ENCODE assay signal across 8 mouse cellular contexts in the genomic region with DNA sequence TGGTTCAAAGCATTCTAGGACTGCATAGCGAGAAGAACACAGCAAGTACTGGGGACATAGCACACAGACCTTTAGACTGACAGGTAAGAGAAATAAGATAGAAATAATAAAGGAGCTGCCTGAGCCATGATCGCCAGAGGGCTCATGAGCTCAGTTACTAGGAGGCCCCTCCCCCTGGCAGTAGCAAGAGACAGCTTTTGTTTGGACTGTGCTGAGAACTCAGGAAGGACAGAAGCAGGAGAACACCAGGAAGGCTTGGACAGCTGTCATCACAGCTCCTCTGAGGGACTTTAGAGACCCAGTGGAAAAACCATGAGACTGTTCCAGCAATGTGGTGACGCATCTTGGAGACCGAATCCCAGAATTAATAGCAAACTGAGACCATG.
DNase-seq lines count a peak whose midpoint lies in the region; ATAC-seq and TF ChIP-seq lines count a peak whose summit lies in the region.

No protein-coding gene starts in this region.

- no peaks in the 10 kb centered on the region for H3K27me3 ChIP-seq in neural tube, embryonic 12.5 days (replicated peaks)
- H3K27me3 ChIP-seq in forebrain, postnatal 0 days (ENCODE audit: insufficient read depth, low read length) = no peaks in the 10 kb centered on the region
- H3K27me3 ChIP-seq in hindbrain, postnatal 0 days (ENCODE audit: insufficient read depth, low read length) = no peaks in the 10 kb centered on the region

- no peak overlapping the region for H3K9ac ChIP-seq in neural tube, embryonic 12.5 days
- no peak overlapping the region for H3K9ac ChIP-seq in forebrain, postnatal 0 days
- H3K9ac ChIP-seq in hindbrain, postnatal 0 days (replicated peaks; ENCODE audit: low read length) = 0 out of 2 replicates have a peak overlapping the region, but pooled peaks have one; percentile 3

- no peaks in the 10 kb centered on the region for H3K9me3 ChIP-seq in neural tube, embryonic 12.5 days
- no peaks in the 10 kb centered on the region for H3K9me3 ChIP-seq in forebrain, postnatal 0 days (ENCODE audit: low read length)
- H3K9me3 ChIP-seq in hindbrain, postnatal 0 days (ENCODE audit: low read length) = no peaks in the 10 kb centered on the region

- no peaks in the 10 kb centered on the region for H3K36me3 ChIP-seq in neural tube, embryonic 12.5 days
- H3K36me3 ChIP-seq in forebrain, postnatal 0 days (ENCODE audit: insufficient read depth) = peaks cover 4% of the 10 kb centered on the region
- H3K36me3 ChIP-seq in hindbrain, postnatal 0 days (ENCODE audit: insufficient read depth, low read length) = no peaks in the 10 kb centered on the region

- no peak for ATAC-seq in neural tube, embryonic 12.5 days (ENCODE audit: low FRiP score, low read depth)
- ATAC-seq in forebrain, postnatal 0 days = peak; percentile 61
- peak; percentile 50; the same call in 1 of the 2 replicates for ATAC-seq in hindbrain, postnatal 0 days
- peak; percentile 15; the same call in 1 of the 2 replicates for ATAC-seq in megakaryocyte progenitor cell, adult 5-6 weeks (replicated peaks; ENCODE audit: poor library complexity)

- H3K4me2 ChIP-seq in neural tube, embryonic 12.5 days (replicated peaks) = 0 out of 2 replicates have a peak overlapping the region, but pooled peaks have one; percentile 10
- H3K4me2 ChIP-seq in forebrain, postnatal 0 days (ENCODE audit: low read depth) = no peak overlapping the region
- no peak overlapping the region for H3K4me2 ChIP-seq in hindbrain, postnatal 0 days (ENCODE audit: low read depth, low read length)

- H3K27ac ChIP-seq in neural tube, embryonic 12.5 days = no peak overlapping the region; the same call in 1 of the 2 replicates
- H3K27ac ChIP-seq in forebrain, postnatal 0 days (ENCODE audit: low read depth, low read length) = no peak overlapping the region
- H3K27ac ChIP-seq in hindbrain, postnatal 0 days = peak overlapping the region; percentile 69

- 48% methylated on average over 4 of the region's 4 CpGs for WGBS in neural tube, embryonic 12.5 days
- 32% methylated on average over 4 of the region's 4 CpGs for WGBS in forebrain, postnatal 0 days
- 19% methylated on average over 4 of the region's 4 CpGs for WGBS in hindbrain, postnatal 0 days

- peaks cover 18% of the 10 kb centered on the region for H3K4me1 ChIP-seq in neural tube, embryonic 12.5 days
- H3K4me1 ChIP-seq in forebrain, postnatal 0 days (ENCODE audit: insufficient read depth) = peaks cover 3% of the 10 kb centered on the region
- H3K4me1 ChIP-seq in hindbrain, postnatal 0 days (ENCODE audit: insufficient read depth, low read length) = peaks cover 11% of the 10 kb centered on the region

- no peak overlapping the region for H3K4me3 ChIP-seq in neural tube, embryonic 12.5 days
- no peak overlapping the region for H3K4me3 ChIP-seq in forebrain, postnatal 0 days (ENCODE audit: low read depth, low read length)
- H3K4me3 ChIP-seq in hindbrain, postnatal 0 days (ENCODE audit: low read length) = no peak overlapping the region

- DNase-seq in neural tube, embryonic 10.5 days (ENCODE audit: extremely low spot score, low spot score) = no peak
- DNase-seq in forebrain, postnatal 0 days = peak; percentile 43
- peak; percentile 60 for DNase-seq in hindbrain, postnatal 0 days (ENCODE audit: low spot score)
- DNase-seq in thymus, postnatal 36 days = no peak
- no peak for DNase-seq in ovary, postnatal 36 days (ENCODE audit: low spot score)
- no peak for DNase-seq in B cell, adult 2 months

- TF ChIP-seq CTCF in forebrain, postnatal 0 days (IDR thresholded peaks at IDR 0.05; ENCODE audit: low read depth) = peak; percentile 27; the same call in 1 of the 2 replicates
- TF ChIP-seq CTCF in hindbrain, postnatal 0 days (IDR thresholded peaks at IDR 0.05; ENCODE audit: low read depth) = peak; percentile 33; the same call in 1 of the 2 replicates

Comparison
In these comparisons a context has a peak if more than half of its experiments do, and no peak if none do; other contexts are left out.
1. DNase-seq: peak in forebrain, postnatal 0 days (single experiment) and hindbrain, postnatal 0 days (single experiment); none in neural tube, embryonic 10.5 days (single experiment), thymus, postnatal 36 days (0 of 2), ovary, postnatal 36 days (single experiment) and B cell, adult 2 months (0 of 2).